Mouse (Mus musculus) stomach, embryonic 15.5 days (tissue): ENCODE data around the gene Msh2. TPM values are rescaled to one million over a fixed set of nuclear protein-coding genes. Genes with fewer than 3 reads are reported as not detected.
"Not testable (repeated sequence)": the region's sequence is repeated elsewhere in the genome, so short reads cannot be mapped to it uniquely, and the experiment has no call there.

Source experiments
- ATAC-seq: fragments of 200-750 bp; cut with Nextera tagmentation; 2 replicates; pipeline ENCODE4 v1.8.0; 2017; ENCODE audit warnings: low read depth, moderate number of reproducible peaks, moderate TSS enrichment; ENCODE audit not compliant: insufficient read depth, low FRiP score
- H3K27ac ChIP-seq: fragments of 300-500 bp; sonication (generic); 2 replicates; pipeline ENCODE4 v1.5.1; 2015; ENCODE audit warnings: mild to moderate bottlenecking, inconsistent platforms
- H3K27me3 ChIP-seq: fragments of 300-500 bp; sonication (generic); replicated peaks from 2 replicates; pipeline ENCODE4 v1.6.1; 2015; ENCODE audit warnings: inconsistent platforms
- H3K36me3 ChIP-seq: fragments of 300-500 bp; sonication (generic); 2 replicates; pipeline ENCODE4 v1.6.1; 2015; ENCODE audit warnings: inconsistent platforms
- H3K4me1 ChIP-seq: fragments of 300-500 bp; sonication (generic); 2 replicates; pipeline ENCODE4 v1.6.1; 2015; ENCODE audit warnings: inconsistent platforms
- H3K4me2 ChIP-seq: fragments of 300-500 bp; sonication (generic); 2 replicates; pipeline ENCODE4 v1.6.1; 2015; ENCODE audit warnings: mild to moderate bottlenecking, inconsistent platforms
- H3K4me3 ChIP-seq: fragments of 300-500 bp; sonication (generic); replicated peaks from 2 replicates; pipeline ENCODE4 v1.5.1; 2015; ENCODE audit warnings: inconsistent platforms
- H3K9ac ChIP-seq: fragments of 300-500 bp; sonication (generic); 2 replicates; pipeline ENCODE4 v1.6.1; 2015; ENCODE audit warnings: inconsistent platforms
- H3K9me3 ChIP-seq: fragments of 300-500 bp; sonication (generic); 2 replicates; pipeline ENCODE4 v1.6.1; 2016; ENCODE audit warnings: inconsistent platforms
- WGBS: fragments of 180-500 bp; shearing (Covaris S2); methylation state at CpG from one replicate; pipeline ENCODE4 v1.1.7; 2015; 5-methylcytosine and 5-hydroxymethylcytosine counted together
- polyA plus RNA-seq: library from polyadenylated mRNA; unstranded; fragments of >200 nt; fragmentation: Nextera tagmentation; extraction: Ambion mirVana; gene quantifications from 2 replicates; pipeline ENCODE4 v1.2.1, GENCODE M21; 2015

Gene Msh2
- polyA plus RNA-seq = 64.0 and 71.4 TPM in 2 replicates

DNA sequence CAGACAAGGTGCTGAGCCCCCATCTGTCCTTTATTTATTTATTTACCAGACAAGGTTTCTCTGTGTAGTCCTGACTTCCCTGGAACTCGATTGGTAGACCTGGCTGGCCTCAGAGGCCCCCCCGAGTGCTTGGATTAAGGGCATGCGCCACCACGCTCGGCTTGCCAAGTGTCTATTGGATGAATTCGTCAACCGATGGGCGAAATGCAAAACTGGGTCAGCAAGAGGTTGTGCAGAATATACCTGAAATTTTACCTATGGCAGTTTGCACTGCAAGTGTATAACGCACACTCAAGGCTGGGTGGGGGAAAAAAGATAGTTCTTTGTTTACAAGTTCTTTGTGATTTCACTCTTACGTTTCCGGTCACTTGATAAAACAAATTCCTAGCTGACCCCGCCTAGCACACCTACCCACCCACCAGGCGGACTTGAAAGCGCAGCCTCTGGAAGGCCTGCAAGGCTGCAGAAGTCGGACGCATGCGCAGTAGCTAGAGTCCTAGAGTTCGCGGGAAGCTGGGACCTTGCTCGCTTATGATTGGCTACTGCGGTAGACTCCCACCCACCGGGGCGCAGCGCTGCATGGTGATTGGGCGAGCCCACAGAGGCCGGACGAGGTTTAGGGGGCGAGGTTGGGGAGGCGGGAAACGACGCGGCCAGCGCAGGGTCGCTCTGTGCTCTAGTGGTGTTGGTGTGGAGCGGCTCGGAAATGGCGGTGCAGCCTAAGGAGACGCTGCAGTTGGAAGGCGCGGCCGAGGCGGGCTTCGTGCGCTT is at the start of gene Msh2:
TSS of gene Msh2 (plus strand) at position 441 of the 771 bp plus-strand sequence.
- ATAC-seq = peak; percentile 98

DNA sequence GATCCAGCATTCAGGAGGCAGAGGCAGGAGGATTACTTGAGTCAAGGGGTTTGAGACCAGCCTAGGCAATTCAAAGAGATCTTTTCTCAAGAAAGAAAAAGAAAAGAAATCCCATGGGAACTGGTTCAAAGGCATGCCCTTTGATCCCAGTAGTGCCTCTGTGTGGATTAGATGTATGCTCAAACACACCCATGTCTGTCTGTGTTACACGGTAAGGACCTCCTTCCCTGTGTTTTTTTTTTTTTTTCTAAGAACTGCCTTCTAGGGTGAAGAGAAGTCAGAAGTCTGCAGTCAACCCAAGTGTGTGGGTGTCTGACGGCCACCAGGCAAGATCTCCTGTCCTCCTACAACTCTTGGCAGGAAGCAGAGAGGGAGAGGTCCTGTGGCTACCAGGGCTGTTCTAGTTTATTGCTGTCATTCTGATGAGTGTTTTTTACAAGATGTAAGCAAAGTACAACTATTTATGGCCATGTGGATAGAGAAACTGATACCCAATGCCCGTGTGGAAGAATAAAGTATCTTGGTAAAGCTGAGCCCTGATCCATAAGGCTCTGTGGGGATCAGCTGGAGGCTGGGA is 46.5 kb upstream of the Msh2 start:
- H3K4me1 ChIP-seq = no peaks in the 10 kb centered on the region
- 56% methylated on average over 3 of the region's 3 CpGs for WGBS
- H3K9ac ChIP-seq = no peak overlapping the region
- H3K27me3 ChIP-seq = no peaks in the 10 kb centered on the region
- H3K36me3 ChIP-seq = no peaks in the 10 kb centered on the region
- no peak overlapping the region for H3K27ac ChIP-seq
- no peak overlapping the region for H3K4me3 ChIP-seq
- H3K4me2 ChIP-seq = no peak overlapping the region
- no peaks in the 10 kb centered on the region for H3K9me3 ChIP-seq
- no peak for ATAC-seq

More for the DNA sequence above, at the start of gene Msh2:
- no peaks in the 10 kb centered on the region for H3K9me3 ChIP-seq
- under 1% methylated on average over 44 of the region's 44 CpGs for WGBS
- peak within 1 kb of the TSS; percentile 84 for H3K4me3 ChIP-seq
- H3K27ac ChIP-seq = peak within 1 kb of the TSS; percentile 78
- H3K36me3 ChIP-seq = no peaks in the 10 kb centered on the region
- H3K4me1 ChIP-seq = peaks cover 6% of the 10 kb centered on the region; the same call in 1 of the 2 replicates
- H3K9ac ChIP-seq = peak within 1 kb of the TSS; percentile 65
- H3K4me2 ChIP-seq = peak within 1 kb of the TSS; percentile 72
- H3K27me3 ChIP-seq = no peaks in the 10 kb centered on the region

DNA sequence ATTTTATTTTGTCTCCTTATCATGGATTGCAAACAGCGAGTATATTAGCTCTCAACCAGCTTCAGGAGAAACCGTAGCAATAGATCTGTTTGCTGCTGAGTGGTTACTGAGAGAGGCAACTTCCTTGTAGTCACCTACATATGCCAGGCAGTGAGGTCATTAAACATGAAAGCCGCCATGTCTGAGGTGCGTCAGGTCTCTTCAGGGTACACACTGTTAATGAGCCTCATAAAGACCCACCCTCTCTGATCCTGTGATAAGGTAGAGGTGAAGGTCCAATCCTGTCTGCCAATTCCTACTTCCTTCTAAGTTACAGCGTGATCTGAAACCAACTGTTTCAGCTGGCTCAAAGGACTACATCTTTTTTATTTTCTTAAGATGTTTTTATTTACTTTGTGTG is 44.0 kb upstream of the Msh2 start:
- ATAC-seq = peak; percentile 74; the same call in 1 of the 2 replicates
- H3K4me1 ChIP-seq = no peaks in the 10 kb centered on the region
- WGBS = 78% methylated on average over 5 of the region's 5 CpGs
- no peak overlapping the region for H3K9ac ChIP-seq
- no peaks in the 10 kb centered on the region for H3K27me3 ChIP-seq
- H3K27ac ChIP-seq = peak overlapping the region; percentile 27
- no peak overlapping the region for H3K4me3 ChIP-seq
- H3K36me3 ChIP-seq = no peaks in the 10 kb centered on the region
- no peak overlapping the region for H3K4me2 ChIP-seq
- H3K9me3 ChIP-seq = no peaks in the 10 kb centered on the region

DNA sequence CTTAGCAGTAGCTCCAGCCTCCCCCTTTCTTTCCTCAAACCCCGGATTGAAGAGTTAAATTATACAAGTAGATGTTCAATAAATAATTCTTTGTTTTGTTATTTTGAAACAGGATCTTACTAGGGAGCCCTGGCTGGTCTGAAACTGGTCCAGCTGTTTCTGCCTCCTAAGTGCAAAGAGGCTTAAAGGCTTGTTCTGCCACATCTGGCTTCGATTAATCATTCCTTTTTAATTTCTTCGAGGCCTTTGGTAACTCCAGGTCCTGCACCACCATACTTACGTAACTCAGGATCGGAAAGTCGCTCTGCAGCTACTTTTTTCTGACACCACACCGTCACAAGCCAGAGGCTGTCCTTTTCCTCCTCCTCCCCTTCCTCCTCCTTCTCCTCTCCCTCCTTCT is 43.4 kb upstream of the Msh2 start:
- no peak overlapping the region for H3K4me3 ChIP-seq
- H3K4me2 ChIP-seq = no peak overlapping the region
- H3K27me3 ChIP-seq = no peaks in the 10 kb centered on the region
- H3K9me3 ChIP-seq = no peaks in the 10 kb centered on the region
- 56% methylated on average over 7 of the region's 7 CpGs for WGBS
- no peak for ATAC-seq
- H3K27ac ChIP-seq = peak overlapping the region; percentile 27
- no peaks in the 10 kb centered on the region for H3K4me1 ChIP-seq
- H3K36me3 ChIP-seq = no peaks in the 10 kb centered on the region
- no peak overlapping the region for H3K9ac ChIP-seq

DNA sequence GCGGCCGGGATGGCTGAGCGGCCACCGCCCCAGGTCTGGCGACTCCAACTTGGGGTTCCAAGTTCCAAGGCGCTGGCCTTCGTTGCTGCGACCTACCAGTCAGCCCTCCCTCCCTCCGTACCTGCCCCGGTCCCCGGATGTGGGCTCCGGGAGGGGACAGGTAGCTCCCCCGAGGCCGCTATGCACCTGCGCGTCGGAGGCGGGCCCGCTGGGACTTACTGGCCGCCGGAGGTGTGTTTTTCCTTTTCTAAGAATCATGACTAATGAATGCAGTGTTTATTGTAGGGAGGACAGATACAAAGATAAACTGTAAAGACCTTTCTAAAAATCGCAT is 35.1 kb upstream of the Msh2 start:
- 3% methylated on average over 22 of the region's 22 CpGs for WGBS
- ATAC-seq = peak; percentile 66; the same call in 1 of the 2 replicates
- Histone ChIP-seq H3K4me2 (peak overlapping the region; percentile 67), H3K9me3 (no peaks in the 10 kb centered on the region), H3K27me3 (peaks cover 17% of the 10 kb centered on the region), H3K9ac (peak overlapping the region; percentile 42), H3K36me3 (no peaks in the 10 kb centered on the region), H3K27ac (peak overlapping the region; percentile 89), H3K4me3 (peak overlapping the region; percentile 53), H3K4me1 (peaks cover 4% of the 10 kb centered on the region; the same call in 1 of the 2 replicates)

DNA sequence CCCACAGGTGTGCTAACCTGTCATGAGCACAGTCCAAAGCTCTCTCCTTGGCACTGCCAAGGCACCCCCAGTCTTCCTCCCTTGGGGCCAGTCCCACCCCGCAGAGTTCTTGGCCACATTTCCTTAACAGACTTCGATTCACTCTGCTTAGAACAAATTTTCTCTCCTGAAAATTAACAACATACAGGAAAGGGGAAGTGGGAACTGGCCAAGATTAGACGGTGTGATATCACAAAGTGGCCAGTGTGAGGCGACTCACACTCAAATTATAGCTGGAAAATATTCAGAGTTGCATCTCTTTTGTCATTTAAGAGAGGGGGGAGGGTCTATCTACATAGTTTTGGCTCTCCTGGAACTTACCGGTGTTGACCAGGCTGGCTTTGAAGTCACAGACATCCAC is 32.9 kb upstream of the Msh2 start:
- no peak for ATAC-seq
- Histone ChIP-seq H3K4me3 (peak overlapping the region; percentile 34; the same call in 1 of the 2 replicates), H3K27ac (no peak overlapping the region)

DNA sequence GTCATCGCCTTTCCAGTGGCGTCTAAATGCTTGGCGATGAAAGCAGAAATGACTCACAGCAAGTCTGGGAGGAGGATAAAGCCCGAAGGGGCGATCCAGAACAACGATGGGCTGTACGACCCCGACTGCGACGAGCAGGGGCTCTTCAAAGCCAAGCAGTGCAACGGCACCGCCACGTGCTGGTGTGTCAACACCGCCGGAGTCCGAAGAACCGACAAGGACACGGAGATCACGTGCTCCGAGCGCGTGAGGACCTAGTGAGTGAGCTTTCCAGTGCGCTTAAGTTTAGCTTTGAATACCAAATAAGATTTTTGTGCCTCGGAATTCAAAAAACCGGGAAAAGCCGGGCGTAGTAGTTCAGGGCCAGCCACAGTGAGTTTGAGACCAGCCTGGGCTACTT is 31.9 kb upstream of the Msh2 start:
- no peak for ATAC-seq
- WGBS = 90% methylated on average over 27 of the region's 27 CpGs
- H3K27ac ChIP-seq = no peak overlapping the region
- H3K4me1 ChIP-seq = peaks cover 4% of the 10 kb centered on the region; the same call in 1 of the 2 replicates
- H3K4me2 ChIP-seq = no peak overlapping the region
- H3K27me3 ChIP-seq = peaks cover 14% of the 10 kb centered on the region
- no peaks in the 10 kb centered on the region for H3K36me3 ChIP-seq
- H3K4me3 ChIP-seq = no peak overlapping the region
- no peak overlapping the region for H3K9ac ChIP-seq
- H3K9me3 ChIP-seq = no peaks in the 10 kb centered on the region

More for the DNA sequence above, 32.9 kb upstream of the Msh2 start:
- Histone ChIP-seq H3K4me2 (0 out of 2 replicates have a peak overlapping the region, but pooled peaks have one; percentile 67), H3K9ac (no peak overlapping the region), H3K27me3 (peaks cover 17% of the 10 kb centered on the region), H3K36me3 (no peaks in the 10 kb centered on the region), H3K9me3 (no peaks in the 10 kb centered on the region), H3K4me1 (peaks cover 4% of the 10 kb centered on the region; the same call in 1 of the 2 replicates)
- 72% methylated on average over 5 of the region's 5 CpGs for WGBS

DNA sequence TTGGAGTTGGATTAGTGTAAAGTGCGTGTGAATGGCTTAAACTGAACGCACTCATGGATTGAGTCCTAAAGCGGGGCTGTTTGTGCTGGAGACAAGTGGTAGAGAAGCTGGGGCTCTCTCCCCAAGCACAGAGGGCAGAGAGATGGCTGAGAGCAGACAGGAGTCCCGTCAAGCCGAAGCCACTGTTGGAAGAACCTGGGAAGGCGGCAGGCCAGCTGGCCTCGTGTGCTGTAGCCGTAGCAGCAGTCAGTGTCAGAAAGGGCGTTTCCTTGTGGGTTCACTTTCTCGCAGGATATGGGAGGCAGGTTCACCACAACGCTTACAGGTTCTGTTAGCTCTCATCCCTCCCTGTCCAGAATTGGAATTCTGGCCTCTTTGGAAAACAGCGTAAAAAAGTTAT is 31.1 kb upstream of the Msh2 start:
- no peak overlapping the region for H3K9ac ChIP-seq
- 79% methylated on average over 12 of the region's 12 CpGs for WGBS
- H3K4me2 ChIP-seq = no peak overlapping the region

DNA sequence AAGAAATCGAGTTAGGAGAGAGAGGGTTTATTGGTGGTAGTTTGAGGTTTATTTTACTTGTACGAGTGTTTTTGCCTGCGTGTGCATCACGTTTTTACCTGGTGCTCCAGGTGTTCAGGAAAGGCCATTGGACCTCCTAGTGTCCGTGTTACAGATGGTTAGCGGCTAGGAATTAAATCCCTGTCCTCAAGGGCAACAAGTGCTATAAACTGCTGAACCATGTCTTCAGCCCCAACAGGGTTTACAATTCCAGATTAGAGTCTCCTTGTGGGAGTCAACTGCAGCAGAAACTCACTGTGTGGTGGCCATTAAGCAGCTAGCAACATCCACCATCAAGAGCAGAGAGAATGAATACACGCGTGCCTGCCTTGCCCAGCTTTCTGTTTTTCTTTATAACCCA is 29.4 kb upstream of the Msh2 start:
- H3K36me3 ChIP-seq = no peaks in the 10 kb centered on the region
- H3K4me2 ChIP-seq = no peak overlapping the region
- no peak for ATAC-seq
- H3K9me3 ChIP-seq = no peaks in the 10 kb centered on the region
- H3K27me3 ChIP-seq = no peaks in the 10 kb centered on the region
- no peak overlapping the region for H3K27ac ChIP-seq
- no peak overlapping the region for H3K9ac ChIP-seq
- H3K4me3 ChIP-seq = no peak overlapping the region
- H3K4me1 ChIP-seq = no peaks in the 10 kb centered on the region
- WGBS = 89% methylated on average over 8 of the region's 8 CpGs

More for the DNA sequence above, 31.1 kb upstream of the Msh2 start:
- no peak overlapping the region for H3K27ac ChIP-seq
- peaks cover 4% of the 10 kb centered on the region; the same call in 1 of the 2 replicates for H3K4me1 ChIP-seq
- H3K36me3 ChIP-seq = no peaks in the 10 kb centered on the region
- ATAC-seq = no peak
- no peak overlapping the region for H3K4me3 ChIP-seq
- H3K27me3 ChIP-seq = peaks cover 8% of the 10 kb centered on the region
- H3K9me3 ChIP-seq = no peaks in the 10 kb centered on the region

DNA sequence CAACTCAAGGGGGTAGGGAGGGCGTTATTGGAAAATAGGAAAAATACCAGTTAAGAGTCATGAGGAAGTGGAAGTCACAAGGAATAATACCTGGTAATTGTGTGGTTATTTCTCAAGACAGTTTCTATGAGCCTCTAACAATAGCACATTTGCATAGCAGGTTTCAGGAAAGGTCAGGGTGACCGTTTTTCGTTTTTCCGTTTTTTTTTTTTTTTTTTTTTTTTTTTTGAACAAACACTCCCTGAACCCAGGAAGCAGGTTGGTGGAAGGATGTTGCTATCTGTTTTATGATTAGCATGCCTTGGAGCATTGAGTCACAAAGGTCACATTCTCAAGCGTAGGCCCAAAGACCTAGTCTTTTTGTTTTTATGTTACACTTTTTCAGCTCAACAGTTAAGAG is 16.5 kb upstream of the Msh2 start:
- not testable (repeated sequence) for ATAC-seq, H3K27me3 ChIP-seq, H3K36me3 ChIP-seq, H3K9me3 ChIP-seq, H3K4me3 ChIP-seq, H3K9ac ChIP-seq, H3K4me2 ChIP-seq, H3K27ac ChIP-seq, H3K4me1 ChIP-seq
- 93% methylated on average over 5 of the region's 5 CpGs for WGBS

DNA sequence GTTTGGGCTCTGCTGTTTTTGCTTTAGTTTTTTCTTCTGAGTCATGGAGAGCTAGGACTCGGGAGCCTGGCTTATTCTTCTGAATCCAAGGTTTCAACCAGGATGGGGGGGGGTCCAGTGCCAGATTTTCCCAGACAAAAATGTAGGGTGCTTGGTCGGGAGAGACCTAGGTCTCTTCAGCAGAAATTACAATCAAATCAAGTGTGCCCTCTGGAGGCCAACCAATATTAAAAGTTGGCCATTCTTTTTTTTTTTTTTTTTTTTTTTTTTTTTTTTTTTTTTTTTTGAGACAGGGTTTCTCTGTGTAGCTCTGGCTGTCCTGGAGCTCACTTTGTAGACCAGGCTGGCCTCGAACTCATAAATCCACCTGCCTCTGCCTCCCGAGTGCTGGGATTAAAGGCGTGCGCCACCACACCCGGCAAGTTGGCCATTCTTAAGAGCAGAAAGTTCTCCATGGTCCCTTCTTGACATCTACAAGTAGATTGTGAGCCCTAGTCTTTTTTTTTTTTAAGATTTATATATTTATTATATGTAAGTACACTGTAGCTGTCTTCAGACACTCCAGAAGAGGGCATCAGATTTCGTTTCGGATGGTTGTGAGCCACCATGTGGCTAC is 10.1 kb upstream of the Msh2 start:
- 85% methylated on average over 9 of the region's 9 CpGs for WGBS
- not testable (repeated sequence) for H3K4me2 ChIP-seq, H3K27ac ChIP-seq, ATAC-seq, H3K4me3 ChIP-seq, H3K9ac ChIP-seq, H3K4me1 ChIP-seq, H3K27me3 ChIP-seq, H3K9me3 ChIP-seq, H3K36me3 ChIP-seq

DNA sequence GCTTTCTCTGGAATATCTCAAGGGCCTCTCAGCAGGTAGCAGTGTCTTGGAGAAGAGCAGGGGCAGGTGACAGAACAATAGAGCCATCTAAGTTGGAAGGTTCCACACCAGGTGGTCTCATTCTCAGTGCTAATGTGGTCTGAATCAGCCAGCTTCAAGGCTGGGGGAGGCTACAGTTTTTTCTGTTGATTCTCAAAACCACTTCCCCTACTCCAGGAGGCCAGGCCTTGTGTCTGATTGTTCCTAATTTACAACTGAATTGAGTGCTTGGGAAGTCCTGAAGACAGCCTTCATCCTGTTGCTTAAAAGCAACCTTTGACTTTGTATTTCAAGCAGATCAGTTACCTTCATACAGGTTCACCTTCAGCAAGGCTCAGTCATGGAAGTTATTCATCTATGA is 7.9 kb upstream of the Msh2 start:
- no peak for ATAC-seq
- Histone ChIP-seq H3K9ac (no peak overlapping the region), H3K4me2 (no peak overlapping the region), H3K27me3 (no peaks in the 10 kb centered on the region), H3K36me3 (no peaks in the 10 kb centered on the region), H3K9me3 (no peaks in the 10 kb centered on the region), H3K27ac (no peak overlapping the region), H3K4me1 (no peaks in the 10 kb centered on the region), H3K4me3 (no peak overlapping the region)
